Comparison of ENCODE assay signal across 9 mouse cellular contexts in the genomic region with DNA sequence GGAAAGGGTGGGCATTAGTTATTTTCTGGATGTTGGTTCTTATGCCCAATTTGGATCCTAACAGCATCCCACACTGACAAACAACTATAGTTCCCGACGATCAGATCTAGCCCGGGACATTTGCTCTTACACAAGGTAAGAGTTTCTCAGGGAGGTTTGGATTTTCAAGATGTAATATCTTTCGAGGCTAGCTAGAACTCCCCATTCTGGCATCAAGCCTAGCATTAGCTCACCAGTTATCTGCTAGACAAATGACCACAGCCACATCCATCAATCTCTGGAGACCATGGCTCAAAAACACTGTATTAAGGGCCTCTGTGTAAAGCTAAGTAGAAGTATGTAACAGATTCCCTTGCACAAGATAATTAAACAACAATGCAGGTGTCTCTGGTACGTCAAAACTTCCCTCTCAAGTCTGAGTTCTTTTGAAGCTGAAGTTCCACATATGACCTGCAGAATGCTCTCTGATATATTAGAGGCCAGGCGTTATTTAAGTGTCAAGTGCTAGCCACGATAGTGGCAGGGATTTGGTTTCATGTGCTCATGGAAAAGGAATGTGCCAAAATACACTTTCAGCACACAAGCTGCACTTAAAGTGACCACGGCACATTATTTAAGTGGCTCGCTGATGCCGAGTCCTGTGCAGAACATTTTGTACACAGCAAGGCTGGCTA. TPM values are rescaled to one million over a fixed set of nuclear protein-coding genes. Genes with fewer than 3 reads are reported as not detected.
DNase-seq lines count a peak whose midpoint lies in the region; ATAC-seq and TF ChIP-seq lines count a peak whose summit lies in the region.
"Had no signal": no experiment of that assay in that cellular context is flagged by ENCODE, and none has a peak within 500 bp of the region (broad histone marks: within the 10 kb centered on the region; RNA-seq: fewer than 3 reads in every experiment).

No protein-coding gene starts in this region.

- DNase-seq in adrenal gland, postnatal 14 days: peak; percentile 12
- no peak for DNase-seq in adrenal gland, adult 2 months
- peak in 1 of 2 experiments; percentile 60 for DNase-seq in heart, adult 2 months
- DNase-seq in kidney, adult 9 months: peak; percentile 33
- peak; percentile 50 to 57 for DNase-seq in lung, postnatal 4 days
- DNase-seq in forebrain, postnatal 0 days: no peak
- DNase-seq in thymus, postnatal 0 days (ENCODE audit: low spot score): no peak

- H3K36me3 ChIP-seq in heart, adult 2 months (ENCODE audit: control insufficient read depth, insufficient read depth, low read length): no peaks in the 10 kb centered on the region; the same call in none of the 2 replicates
- no peaks in the 10 kb centered on the region for H3K36me3 ChIP-seq in forebrain, postnatal 0 days (ENCODE audit: insufficient read depth)
- H3K36me3 ChIP-seq: hindbrain, embryonic 13.5 days had no signal

- no peak overlapping the region for H3K4me2 ChIP-seq in forebrain, postnatal 0 days (ENCODE audit: low read depth)

- peak; percentile 57 for TF ChIP-seq CTCF in heart, adult 2 months (IDR thresholded peaks at IDR 0.05)
- no peak for TF ChIP-seq CTCF in forebrain, postnatal 0 days (IDR thresholded peaks at IDR 0.05; ENCODE audit: low read depth)

- H3K9ac ChIP-seq in heart, adult 2 months (ENCODE audit: low read depth, low read length): peak overlapping the region; percentile 9
- H3K9ac ChIP-seq in forebrain, postnatal 0 days: no peak overlapping the region
- H3K9ac ChIP-seq: hindbrain, embryonic 13.5 days had no signal

- H3K79me2 ChIP-seq in heart, adult 2 months (replicated peaks; ENCODE audit: control insufficient read depth, insufficient read depth, low read length): no peaks in the 10 kb centered on the region

- no peaks in the 10 kb centered on the region for H3K27me3 ChIP-seq in heart, adult 2 months (ENCODE audit: control insufficient read depth, insufficient read depth, low read length)
- no peaks in the 10 kb centered on the region for H3K27me3 ChIP-seq in forebrain, postnatal 0 days (ENCODE audit: insufficient read depth, low read length)
- H3K27me3 ChIP-seq: hindbrain, embryonic 13.5 days had no signal

- TF ChIP-seq EP300 in heart, adult 2 months (IDR thresholded peaks at IDR 0.05; ENCODE audit: insufficient read depth, low read depth, low read length): peak; percentile 57; the same call in 1 of the 2 replicates

- TF ChIP-seq POLR2A in heart, adult 2 months (IDR thresholded peaks at IDR 0.05; ENCODE audit: insufficient read depth, low read depth, low read length): no peak

- no peak for ATAC-seq in cerebellum, adult (ENCODE audit: insufficient number of reproducible peaks, low FRiP score, low TSS enrichment)
- no peak for ATAC-seq in forebrain, postnatal 0 days

- WGBS in heart, adult 2 months: 24% methylated on average over 10 of the region's 10 CpGs
- WGBS in forebrain, postnatal 0 days: 63% methylated on average over 10 of the region's 10 CpGs

- H3K4me1 ChIP-seq in heart, adult 2 months (ENCODE audit: control insufficient read depth, insufficient read depth, low read length): peaks cover 4% of the 10 kb centered on the region
- no peaks in the 10 kb centered on the region for H3K4me1 ChIP-seq in forebrain, postnatal 0 days (ENCODE audit: insufficient read depth)

- no peak overlapping the region for H3K4me3 ChIP-seq in heart, adult 2 months
- H3K4me3 ChIP-seq in forebrain, postnatal 0 days (ENCODE audit: low read depth, low read length): no peak overlapping the region

- no peaks in the 10 kb centered on the region for H3K9me3 ChIP-seq in forebrain, postnatal 0 days (ENCODE audit: low read length)
- H3K9me3 ChIP-seq: hindbrain, embryonic 13.5 days had no signal

- intact Hi-C loops in heart, adult 2 months (cut with DNase I): loop anchor here (2.0 kb wide), 1 partner anchor 99 kb away; no protein-coding TSS in a partner anchor

- peak overlapping the region; percentile 81 for H3K27ac ChIP-seq in heart, adult 2 months
- H3K27ac ChIP-seq in forebrain, postnatal 0 days (ENCODE audit: low read depth, low read length): no peak overlapping the region
- H3K27ac ChIP-seq: hindbrain, embryonic 13.5 days had no signal

RNA-seq across cellular contexts. Expression of gene Slc38a4, which starts 51.8 kb away (rescaled TPM):
- total RNA-seq in adrenal gland, postnatal 14 days (2021): 8.5 and 72.3 TPM in 2 replicates
- total RNA-seq in adrenal gland, adult 2 months (2021): 1 to 10 TPM; 4.3 to 7.2 TPM
- polyA plus RNA-seq in adrenal gland, adult 2 months (2012; rRNA removed): 0.90 and 1.8 TPM in 2 replicates
- 1 to 10 TPM; 5.4 to 6.0 TPM for total RNA-seq in heart, adult 2 months (2021)
- 7.8 and 12.9 TPM in 2 replicates for polyA plus RNA-seq in heart, adult 2 months (2012; rRNA removed)
- 4.2 and 4.4 TPM in 2 replicates for total RNA-seq in forebrain, postnatal 0 days (2014; rRNA removed)
- 2.8 TPM in 2 replicates for polyA plus RNA-seq in forebrain, postnatal 0 days (2015; fragmentation: Nextera tagmentation; extraction: Ambion mirVana)
- polyA plus RNA-seq in thymus, postnatal 0 days (2015; fragmentation: Nextera tagmentation; extraction: Ambion mirVana): 7.3 and 7.9 TPM in 2 replicates

Comparison
In these comparisons a context has a peak if more than half of its experiments do, and no peak if none do; other contexts are left out.
1. DNase-seq: peak in adrenal gland, postnatal 14 days (single experiment), kidney, adult 9 months (single experiment) and lung, postnatal 4 days (2 of 2); none in adrenal gland, adult 2 months (single experiment), forebrain, postnatal 0 days (single experiment) and thymus, postnatal 0 days (single experiment).